Mouse (Mus musculus): ENCODE data around the gene Hrh2. TPM values are rescaled to one million over a fixed set of nuclear protein-coding genes. Genes with fewer than 3 reads are reported as not detected.

Gene Hrh2
- polyA plus RNA-seq, 1 experiment from 2014 or later = not detected

- Histone ChIP-seq H3K9me3 (no peaks in the 10 kb centered on the region), H3K27ac (no peak overlapping the region), H3K36me3 (no peaks in the 10 kb centered on the region), H3K9ac (no peak overlapping the region), H3K4me1 (no peaks in the 10 kb centered on the region), H3K4me3 (no peak overlapping the region), H3K4me2 (no peak overlapping the region), H3K27me3 (no peaks in the 10 kb centered on the region)
- WGBS = 86% methylated on average over 7 of the region's 7 CpGs
- ATAC-seq (ENCODE audit: insufficient number of reproducible peaks, insufficient read depth, low FRiP score, low TSS enrichment, low read depth) = no peak
These were observed 80.1 kb downstream of the Hrh2 start for GRCm38 (mm10) chr13:54272076-54272475.

- Histone ChIP-seq H3K4me3 (no peak overlapping the region), H3K27me3 (peaks cover 18% of the 10 kb centered on the region), H3K4me2 (no peak overlapping the region), H3K9ac (no peak overlapping the region), H3K27ac (no peak overlapping the region), H3K4me1 (peaks cover 4% of the 10 kb centered on the region), H3K36me3 (no peaks in the 10 kb centered on the region), H3K9me3 (no peaks in the 10 kb centered on the region)
- no peak for ATAC-seq (ENCODE audit: insufficient number of reproducible peaks, insufficient read depth, low FRiP score, low TSS enrichment, low read depth)
- 88% methylated on average over 6 of the region's 6 CpGs for WGBS
These were observed 85.5 kb downstream of the Hrh2 start for GRCm38 (mm10) chr13:54277406-54277805.

- WGBS = 88% methylated on average over 7 of the region's 7 CpGs
- Histone ChIP-seq H3K9me3 (no peaks in the 10 kb centered on the region), H3K4me2 (no peak overlapping the region), H3K36me3 (no peaks in the 10 kb centered on the region), H3K4me1 (peaks cover 11% of the 10 kb centered on the region), H3K27ac (no peak overlapping the region), H3K27me3 (peaks cover 22% of the 10 kb centered on the region), H3K4me3 (no peak overlapping the region), H3K9ac (no peak overlapping the region)
- no peak for ATAC-seq (ENCODE audit: insufficient number of reproducible peaks, insufficient read depth, low FRiP score, low TSS enrichment, low read depth)
These were observed 88.4 kb downstream of the Hrh2 start for GRCm38 (mm10) chr13:54280366-54280765.

GRCm38 (mm10) chr13:54281149-54281548, 89.2 kb downstream of the Hrh2 start:
- Histone ChIP-seq H3K4me1 (peaks cover 11% of the 10 kb centered on the region), H3K27ac (no peak overlapping the region), H3K36me3 (no peaks in the 10 kb centered on the region), H3K9me3 (no peaks in the 10 kb centered on the region), H3K4me3 (no peak overlapping the region), H3K9ac (no peak overlapping the region), H3K27me3 (peaks cover 22% of the 10 kb centered on the region), H3K4me2 (no peak overlapping the region)
- ATAC-seq (ENCODE audit: insufficient number of reproducible peaks, insufficient read depth, low FRiP score, low TSS enrichment, low read depth) = no peak
- WGBS = 74% methylated on average over 7 of the region's 7 CpGs

DNA sequence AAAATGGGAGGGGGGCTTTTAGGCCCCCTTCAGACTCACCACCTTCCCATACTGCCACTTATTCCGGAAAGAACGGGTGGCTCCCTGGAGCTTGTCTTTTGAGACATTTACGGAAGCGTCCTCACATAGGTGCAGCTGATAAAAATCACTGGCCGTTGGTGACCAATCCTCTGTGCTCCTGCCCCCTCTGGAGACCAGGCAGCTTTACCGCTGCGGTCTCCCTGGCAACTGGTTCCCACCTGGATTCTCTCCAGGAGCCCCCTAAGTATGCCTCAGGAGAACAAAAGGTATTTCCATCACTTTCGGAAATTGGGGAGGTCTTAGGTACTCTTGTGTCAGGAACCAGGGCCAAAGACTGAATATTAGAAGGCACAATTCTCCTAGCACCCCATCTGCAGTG, 89.7 kb downstream of the Hrh2 start:
- WGBS = 25% methylated on average over 8 of the region's 8 CpGs
- Histone ChIP-seq H3K36me3 (no peaks in the 10 kb centered on the region), H3K4me2 (no peak overlapping the region), H3K27me3 (peaks cover 22% of the 10 kb centered on the region), H3K4me1 (peaks cover 11% of the 10 kb centered on the region), H3K9me3 (no peaks in the 10 kb centered on the region), H3K9ac (no peak overlapping the region), H3K27ac (no peak overlapping the region), H3K4me3 (no peak overlapping the region)
- ATAC-seq (ENCODE audit: insufficient number of reproducible peaks, insufficient read depth, low FRiP score, low TSS enrichment, low read depth) = no peak

DNA sequence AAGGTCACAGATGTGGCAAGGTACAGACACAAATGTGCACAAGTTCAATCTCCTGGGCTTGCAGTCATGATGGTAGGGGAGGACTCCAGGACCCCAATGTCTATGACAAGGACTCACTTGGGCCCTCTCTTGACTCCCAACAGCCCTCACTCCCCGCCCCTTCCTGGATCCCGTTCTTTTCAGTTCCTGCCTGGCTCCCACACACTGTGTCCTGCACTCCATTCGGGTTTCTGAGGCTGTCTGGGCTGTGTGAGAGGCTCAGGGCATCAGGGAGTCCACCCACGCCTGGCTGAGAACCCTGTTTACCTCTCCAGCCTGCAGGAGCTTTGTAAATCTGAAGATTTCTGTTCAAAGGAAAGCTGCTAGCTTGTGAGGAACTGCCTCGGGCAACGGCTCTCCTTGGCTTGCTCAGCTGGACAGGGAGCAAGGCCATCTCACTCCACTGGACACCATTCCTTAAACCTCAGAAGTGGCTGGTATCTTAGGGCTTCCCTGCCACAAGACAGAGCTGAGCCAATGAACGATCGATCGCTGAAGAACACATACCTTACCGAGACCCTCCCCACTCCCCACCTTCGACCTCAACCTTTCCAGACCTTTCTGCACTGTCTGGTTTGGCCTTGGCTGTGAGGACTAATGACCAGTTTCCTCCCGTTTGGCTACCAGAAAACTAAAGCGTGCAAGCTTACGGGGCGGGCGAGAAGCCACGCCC, 90.4 kb downstream of the Hrh2 start:
- peaks cover 22% of the 10 kb centered on the region for H3K27me3 ChIP-seq
- H3K27ac ChIP-seq = no peak overlapping the region
- H3K9me3 ChIP-seq = no peaks in the 10 kb centered on the region
- H3K4me2 ChIP-seq = peak overlapping the region; percentile 61
- H3K4me3 ChIP-seq = peak overlapping the region; percentile 27
- H3K36me3 ChIP-seq = no peaks in the 10 kb centered on the region
- H3K4me1 ChIP-seq = peaks cover 11% of the 10 kb centered on the region
- WGBS = 15% methylated on average over 17 of the region's 17 CpGs
- peak overlapping the region; percentile 46 for H3K9ac ChIP-seq
- no peak for ATAC-seq (ENCODE audit: insufficient number of reproducible peaks, insufficient read depth, low FRiP score, low TSS enrichment, low read depth)

DNA sequence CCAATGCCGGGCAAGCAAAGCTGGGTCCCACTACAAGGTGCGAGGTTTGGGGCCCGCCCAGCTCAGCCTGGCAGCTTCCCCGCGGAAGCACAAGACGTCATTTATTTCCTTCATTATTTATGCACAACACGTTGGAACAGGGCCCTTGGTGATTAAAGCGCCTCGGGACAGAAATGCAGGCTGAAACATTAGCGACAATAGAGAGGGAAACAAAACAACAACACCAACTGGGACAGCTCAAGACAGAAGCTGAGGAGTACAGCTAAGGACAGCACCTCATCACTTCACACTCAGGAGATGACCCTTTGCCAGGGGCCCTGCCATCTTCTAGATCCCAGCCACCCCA, 90.9 kb downstream of the Hrh2 start:
- Histone ChIP-seq H3K27ac (no peak overlapping the region), H3K4me2 (peak overlapping the region; percentile 61), H3K36me3 (no peaks in the 10 kb centered on the region), H3K4me1 (peaks cover 11% of the 10 kb centered on the region), H3K9me3 (no peaks in the 10 kb centered on the region), H3K27me3 (peaks cover 22% of the 10 kb centered on the region), H3K4me3 (peak overlapping the region; percentile 27), H3K9ac (peak overlapping the region; percentile 46)
- 0 out of 2 replicates have a peak, but pooled peaks have one; percentile 26 for ATAC-seq (ENCODE audit: insufficient number of reproducible peaks, insufficient read depth, low FRiP score, low TSS enrichment, low read depth)
- WGBS = 6% methylated on average over 10 of the region's 10 CpGs

Other genes with a start within 250 kb of the Hrh2 start
- 0.49 and 0.61 TPM in 2 replicates for gene Drd1, start 136.4 kb upstream of the Hrh2 start, polyA plus RNA-seq (2015; fragmentation: Nextera tagmentation; extraction: Ambion mirVana)
- gene Sfxn1, start 120.3 kb upstream of the Hrh2 start, polyA plus RNA-seq (2015; fragmentation: Nextera tagmentation; extraction: Ambion mirVana) = 52.1 and 61.6 TPM in 2 replicates
- 7.3 and 7.4 TPM in 2 replicates for gene Cplx2, start 179.2 kb downstream of the Hrh2 start, polyA plus RNA-seq (2015; fragmentation: Nextera tagmentation; extraction: Ambion mirVana)

All from embryonic facial prominence, embryonic 13.5 days (tissue).